Mouse (Mus musculus): ENCODE results near the gene Gucd1.

- TF ChIP-seq POLR2A (IDR thresholded peaks at IDR 0.05; ENCODE audit: low read depth, low read length), result no peak; the same call in 1 of the 2 replicates
- TF ChIP-seq CTCF (IDR thresholded peaks at IDR 0.05; ENCODE audit: extremely low read depth, insufficient read depth, insufficient read length, insufficient replicate concordance), result no peak
These were observed 152.5 kb downstream of the Gucd1 start for GRCm38 (mm10) chr10:75365231-75365633.
